Mouse (Mus musculus): ENCODE results near the gene Ntsr2. TPM values are rescaled to one million over a fixed set of nuclear protein-coding genes. Genes with fewer than 3 reads are reported as not detected.
A peak's percentile ranks its signal among the peaks of the same experiment; 100 is the strongest.

Gene Ntsr2
- polyA plus RNA-seq, 1 experiment, result not detected

DNA sequence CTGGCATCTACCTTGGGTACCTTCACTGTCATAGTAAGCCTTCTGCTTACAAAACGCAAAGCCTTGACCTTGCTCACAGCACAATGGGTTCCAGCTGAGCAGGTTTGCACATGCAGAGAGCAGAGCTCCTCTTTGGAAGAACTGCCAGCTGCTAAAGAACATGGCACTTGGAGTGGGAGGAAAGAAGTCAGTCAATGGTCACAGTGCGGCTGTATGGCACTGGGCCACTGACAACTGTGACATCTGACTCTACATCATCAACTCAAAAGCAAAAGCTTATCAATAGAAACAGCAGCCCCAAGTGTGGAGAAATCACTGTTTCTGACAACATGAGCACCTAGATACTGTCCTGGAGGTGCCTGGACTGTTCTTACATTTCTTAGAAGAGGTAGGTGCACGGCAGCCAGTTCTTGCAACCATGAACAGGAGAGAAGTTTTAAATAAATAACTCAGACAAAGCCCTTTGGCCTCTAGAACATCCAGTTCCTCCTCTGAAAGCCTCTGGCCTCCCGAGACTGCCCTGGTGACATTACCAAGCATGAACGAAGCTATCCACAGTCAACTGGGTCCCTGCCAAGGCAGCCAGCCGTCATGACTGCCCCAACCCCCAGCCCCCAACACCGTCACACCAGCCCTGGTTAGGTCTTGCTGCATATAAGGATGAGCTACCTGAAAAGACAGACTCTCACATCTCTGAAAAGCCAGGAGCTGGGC is 22.9 kb upstream of the Ntsr2 start:
- TF ChIP-seq CTCF (IDR thresholded peaks at IDR 0.05; ENCODE audit: control insufficient read depth, insufficient read depth, low read length) (no peak), POLR2A (IDR thresholded peaks at IDR 0.05; ENCODE audit: borderline replicate concordance, control insufficient read depth, low read depth, low read length) (no peak)
- H3K4me1 ChIP-seq (ENCODE audit: control insufficient read depth, insufficient read depth, low read length), result no peaks in the 10 kb centered on the region
- no peak overlapping the region for H3K4me3 ChIP-seq (replicated peaks; ENCODE audit: control insufficient read depth, low read depth, low read length)
- 26% methylated on average over 7 of the region's 7 CpGs for whole genome bisulfite sequencing
- H3K27ac ChIP-seq (ENCODE audit: control insufficient read depth, insufficient read depth, low read depth, low read length, poor library complexity), result no peak overlapping the region

DNA sequence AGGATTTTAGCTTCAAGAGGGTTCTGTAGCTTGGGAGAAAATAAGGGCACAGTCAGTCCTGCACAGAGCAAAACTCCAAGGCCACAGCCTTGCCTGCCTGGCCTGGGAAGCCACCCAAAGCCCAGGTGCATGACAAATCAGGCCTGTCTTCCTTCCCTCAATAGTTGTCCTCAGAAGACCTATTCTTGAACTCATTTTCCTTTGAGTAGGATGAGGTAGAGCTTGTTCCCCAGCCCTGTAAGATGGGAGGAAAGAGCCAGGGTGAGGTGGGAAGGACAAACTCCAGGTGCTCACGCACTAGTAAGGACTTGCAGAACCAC is 22.4 kb upstream of the Ntsr2 start:
- WGBS, result 76% methylated on average over 1 of the region's 1 CpGs
- TF ChIP-seq POLR2A (IDR thresholded peaks at IDR 0.05; ENCODE audit: borderline replicate concordance, control insufficient read depth, low read depth, low read length) (no peak), CTCF (IDR thresholded peaks at IDR 0.05; ENCODE audit: control insufficient read depth, insufficient read depth, low read length) (no peak)
- Histone ChIP-seq H3K4me1 (ENCODE audit: control insufficient read depth, insufficient read depth, low read length) (no peaks in the 10 kb centered on the region), H3K27ac (ENCODE audit: control insufficient read depth, insufficient read depth, low read depth, low read length, poor library complexity) (no peak overlapping the region), H3K4me3 (replicated peaks; ENCODE audit: control insufficient read depth, low read depth, low read length) (no peak overlapping the region)

DNA sequence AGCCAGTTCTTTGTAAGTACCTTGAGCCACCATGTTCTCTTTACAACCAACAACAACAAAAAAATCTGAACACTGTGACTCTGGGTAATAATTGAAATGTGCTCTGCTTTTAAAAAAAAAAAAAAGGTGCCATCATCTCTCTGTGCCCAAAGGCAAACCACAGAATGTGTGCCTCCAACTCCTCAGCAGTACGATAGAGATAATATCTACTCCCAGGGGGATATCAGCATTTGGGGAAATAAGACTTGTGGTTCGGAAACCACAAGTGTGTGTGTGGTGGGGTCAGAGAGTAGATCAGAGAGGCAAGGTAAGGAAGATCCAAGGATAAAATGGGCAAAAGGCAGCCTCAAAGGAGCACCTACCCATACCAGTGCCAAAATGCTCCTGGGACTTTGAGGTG is 21.8 kb upstream of the Ntsr2 start:
- H3K4me3 ChIP-seq (replicated peaks; ENCODE audit: control insufficient read depth, low read depth, low read length), result no peak overlapping the region
- 2% methylated on average over 2 of the region's 2 CpGs for WGBS
- H3K4me1 ChIP-seq (ENCODE audit: control insufficient read depth, insufficient read depth, low read length), result no peaks in the 10 kb centered on the region
- TF ChIP-seq POLR2A (IDR thresholded peaks at IDR 0.05; ENCODE audit: borderline replicate concordance, control insufficient read depth, low read depth, low read length) (no peak), CTCF (IDR thresholded peaks at IDR 0.05; ENCODE audit: control insufficient read depth, insufficient read depth, low read length) (no peak)
- no peak overlapping the region for H3K27ac ChIP-seq (ENCODE audit: control insufficient read depth, insufficient read depth, low read depth, low read length, poor library complexity)

DNA sequence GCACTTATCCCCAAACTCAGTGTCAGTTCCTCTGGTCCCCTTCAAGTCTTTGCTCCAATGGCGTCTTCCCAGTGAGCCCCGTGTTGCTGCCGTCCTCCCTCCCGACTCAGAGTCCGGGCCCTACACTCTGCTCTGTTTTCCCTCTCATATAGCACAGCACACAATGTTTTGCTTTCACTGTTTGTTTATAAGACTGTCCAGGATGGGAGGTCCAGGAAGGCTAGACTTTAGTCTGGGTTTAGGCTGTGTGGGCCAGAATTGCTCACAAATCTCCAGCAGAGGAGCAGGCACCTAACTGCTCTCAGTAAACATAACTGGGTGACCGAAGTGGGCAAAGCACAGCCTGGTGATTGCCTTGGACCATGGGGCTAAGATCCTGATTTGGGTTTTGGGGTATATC is 19.9 kb upstream of the Ntsr2 start:
- Histone ChIP-seq H3K4me3 (replicated peaks; ENCODE audit: control insufficient read depth, low read depth, low read length) (no peak overlapping the region), H3K4me1 (ENCODE audit: control insufficient read depth, insufficient read depth, low read length) (no peaks in the 10 kb centered on the region), H3K27ac (ENCODE audit: control insufficient read depth, insufficient read depth, low read depth, low read length, poor library complexity) (no peak overlapping the region)
- TF ChIP-seq POLR2A (IDR thresholded peaks at IDR 0.05; ENCODE audit: borderline replicate concordance, control insufficient read depth, low read depth, low read length) (no peak), CTCF (IDR thresholded peaks at IDR 0.05; ENCODE audit: control insufficient read depth, insufficient read depth, low read length) (no peak)
- 89% methylated on average over 6 of the region's 6 CpGs for WGBS

DNA sequence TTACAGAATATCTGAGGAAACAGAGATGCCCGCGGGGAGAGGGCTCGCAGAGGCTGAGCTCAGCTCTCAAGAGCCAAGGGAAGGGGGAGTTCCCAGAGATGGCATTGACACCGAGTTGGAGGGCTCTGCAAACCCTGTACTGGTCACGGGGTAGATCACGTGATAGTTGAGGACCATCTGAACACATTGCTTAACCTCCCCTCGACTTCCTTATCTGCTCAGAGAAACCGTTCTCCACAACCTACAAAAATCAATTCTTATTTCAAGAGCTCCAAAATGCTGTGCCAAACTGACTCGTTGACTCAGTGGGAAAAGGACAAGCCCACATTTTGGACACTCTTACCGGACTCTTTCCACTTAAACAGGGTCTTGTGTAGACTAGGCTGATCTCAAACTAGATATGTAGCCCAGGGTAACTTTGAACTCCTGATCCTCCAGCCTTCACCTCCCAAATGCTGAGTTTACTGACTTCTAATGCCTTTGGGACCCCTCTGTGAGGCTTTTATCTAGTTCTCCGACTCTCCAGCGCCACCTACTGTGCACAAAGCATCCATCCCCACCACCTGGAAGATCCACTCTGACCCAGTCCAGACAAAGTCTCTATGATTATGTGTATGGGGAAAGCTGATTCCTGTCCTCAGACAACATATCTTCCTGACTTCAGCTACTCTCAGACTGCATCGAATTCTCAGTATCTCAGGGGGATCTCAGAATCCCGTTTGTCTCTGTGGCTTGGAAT is 18.9 kb upstream of the Ntsr2 start:
- 31% methylated on average over 14 of the region's 14 CpGs for WGBS
- no peaks in the 10 kb centered on the region for H3K4me1 ChIP-seq (ENCODE audit: control insufficient read depth, insufficient read depth, low read length)
- peak; percentile 57 for TF ChIP-seq CTCF (IDR thresholded peaks at IDR 0.05; ENCODE audit: control insufficient read depth, insufficient read depth, low read length)
- no peak for TF ChIP-seq POLR2A (IDR thresholded peaks at IDR 0.05; ENCODE audit: borderline replicate concordance, control insufficient read depth, low read depth, low read length)
- no peak overlapping the region for H3K27ac ChIP-seq (ENCODE audit: control insufficient read depth, insufficient read depth, low read depth, low read length, poor library complexity)
- H3K4me3 ChIP-seq (replicated peaks; ENCODE audit: control insufficient read depth, low read depth, low read length), result no peak overlapping the region

DNA sequence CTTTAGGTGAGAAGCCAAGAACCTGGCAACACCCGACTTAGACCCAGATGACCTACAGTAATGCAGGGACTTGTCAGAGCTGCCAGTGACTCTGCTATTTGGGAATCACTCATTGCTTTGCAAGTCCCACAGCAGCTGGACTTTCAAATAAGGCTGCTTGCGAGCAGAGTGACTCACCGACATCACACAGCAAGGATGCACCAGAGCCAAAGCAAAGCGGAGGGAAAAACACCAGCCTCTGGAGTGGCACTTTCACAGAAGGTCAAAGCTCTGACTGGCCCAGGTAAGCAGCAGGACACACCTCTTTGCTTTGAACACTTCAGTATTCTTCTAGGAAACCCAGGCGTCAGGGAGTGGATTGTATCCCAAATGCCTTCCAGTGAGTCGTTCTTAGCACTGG is 17.4 kb upstream of the Ntsr2 start:
- TF ChIP-seq CTCF (IDR thresholded peaks at IDR 0.05; ENCODE audit: control insufficient read depth, insufficient read depth, low read length), result no peak
- TF ChIP-seq POLR2A (IDR thresholded peaks at IDR 0.05; ENCODE audit: borderline replicate concordance, control insufficient read depth, low read depth, low read length), result no peak
- no peaks in the 10 kb centered on the region for H3K4me1 ChIP-seq (ENCODE audit: control insufficient read depth, insufficient read depth, low read length)
- H3K27ac ChIP-seq (ENCODE audit: control insufficient read depth, insufficient read depth, low read depth, low read length, poor library complexity), result no peak overlapping the region
- WGBS, result 68% methylated on average over 6 of the region's 6 CpGs
- H3K4me3 ChIP-seq (replicated peaks; ENCODE audit: control insufficient read depth, low read depth, low read length), result no peak overlapping the region

DNA sequence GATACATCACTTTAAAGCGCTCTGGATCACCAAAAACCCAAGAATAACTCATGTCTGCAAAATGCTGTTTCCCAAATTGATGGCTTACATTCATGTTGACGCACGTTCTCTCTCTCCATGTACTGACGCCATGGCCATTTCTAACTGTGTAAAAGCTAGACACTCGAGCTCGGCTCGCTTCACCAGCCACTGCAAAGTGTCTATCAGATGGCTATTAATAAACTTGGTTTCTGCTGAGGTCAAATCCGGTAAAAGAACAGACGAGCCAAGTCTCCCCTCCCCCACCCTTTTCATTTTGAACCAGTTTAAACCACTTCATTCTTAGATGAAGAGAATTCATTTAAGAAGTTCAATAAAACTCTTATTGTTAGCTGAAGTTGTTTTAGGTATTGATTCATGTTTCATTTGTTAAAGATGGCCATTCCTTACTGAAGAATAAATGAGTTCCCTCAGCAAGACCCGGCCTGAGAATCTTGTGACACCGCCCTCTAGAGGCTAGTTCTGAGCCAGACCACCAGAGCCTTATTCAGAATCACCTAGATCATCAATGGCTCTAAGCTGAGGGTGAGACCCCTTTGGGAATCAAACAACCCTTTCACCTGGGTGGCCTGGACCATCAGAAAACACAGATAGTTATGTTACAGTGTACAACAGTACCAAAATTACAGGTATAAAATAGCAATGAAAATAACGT is 14.0 kb upstream of the Ntsr2 start:
- Histone ChIP-seq H3K4me1 (ENCODE audit: control insufficient read depth, insufficient read depth, low read length) (no peaks in the 10 kb centered on the region), H3K4me3 (replicated peaks; ENCODE audit: control insufficient read depth, low read depth, low read length) (no peak overlapping the region), H3K27ac (ENCODE audit: control insufficient read depth, insufficient read depth, low read depth, low read length, poor library complexity) (no peak overlapping the region)
- 61% methylated on average over 12 of the region's 12 CpGs for WGBS
- TF ChIP-seq POLR2A (IDR thresholded peaks at IDR 0.05; ENCODE audit: borderline replicate concordance, control insufficient read depth, low read depth, low read length), result no peak
- peak; percentile 36; the same call in 1 of the 2 replicates for TF ChIP-seq CTCF (IDR thresholded peaks at IDR 0.05; ENCODE audit: control insufficient read depth, insufficient read depth, low read length)

DNA sequence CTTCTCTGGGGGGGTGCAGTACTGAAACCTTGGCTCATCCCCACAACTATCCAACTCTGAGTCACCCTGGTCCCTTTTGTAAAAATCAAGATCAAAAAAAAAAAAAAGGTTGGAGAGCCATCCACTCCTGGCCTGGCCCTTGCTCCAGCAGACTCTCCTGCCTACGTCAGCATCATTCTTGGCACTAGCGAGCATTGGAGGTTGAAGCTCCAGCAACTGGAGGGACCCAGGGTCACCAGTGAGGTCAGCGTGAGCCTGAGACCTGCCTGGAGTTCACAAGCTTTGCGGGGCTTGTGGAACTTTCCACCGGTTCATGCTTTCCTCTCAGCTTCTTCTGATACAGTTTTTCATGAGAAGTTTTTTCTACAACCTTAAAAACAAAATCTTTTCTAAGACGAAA is 13.1 kb upstream of the Ntsr2 start:
- Histone ChIP-seq H3K4me3 (replicated peaks; ENCODE audit: control insufficient read depth, low read depth, low read length) (no peak overlapping the region), H3K4me1 (ENCODE audit: control insufficient read depth, insufficient read depth, low read length) (no peaks in the 10 kb centered on the region), H3K27ac (ENCODE audit: control insufficient read depth, insufficient read depth, low read depth, low read length, poor library complexity) (no peak overlapping the region)
- WGBS, result 76% methylated on average over 6 of the region's 6 CpGs
- TF ChIP-seq CTCF (IDR thresholded peaks at IDR 0.05; ENCODE audit: control insufficient read depth, insufficient read depth, low read length), result no peak
- TF ChIP-seq POLR2A (IDR thresholded peaks at IDR 0.05; ENCODE audit: borderline replicate concordance, control insufficient read depth, low read depth, low read length), result no peak
